Mouse (Mus musculus) stomach, postnatal 0 days (tissue): ENCODE measurements around the gene Nol9.

Experiments
- CTCF ChIP-seq: IDR thresholded peaks from 2 replicates; pipeline ENCODE4 v1.5.1; 2016; ENCODE audit warnings: antibody characterized with exemption, low read depth, mild to moderate bottlenecking, moderate library complexity
- EP300 ChIP-seq: optimal IDR thresholded peaks from 2 replicates; pipeline ENCODE3; 2016; ENCODE audit warnings: antibody characterized with exemption

DNA sequence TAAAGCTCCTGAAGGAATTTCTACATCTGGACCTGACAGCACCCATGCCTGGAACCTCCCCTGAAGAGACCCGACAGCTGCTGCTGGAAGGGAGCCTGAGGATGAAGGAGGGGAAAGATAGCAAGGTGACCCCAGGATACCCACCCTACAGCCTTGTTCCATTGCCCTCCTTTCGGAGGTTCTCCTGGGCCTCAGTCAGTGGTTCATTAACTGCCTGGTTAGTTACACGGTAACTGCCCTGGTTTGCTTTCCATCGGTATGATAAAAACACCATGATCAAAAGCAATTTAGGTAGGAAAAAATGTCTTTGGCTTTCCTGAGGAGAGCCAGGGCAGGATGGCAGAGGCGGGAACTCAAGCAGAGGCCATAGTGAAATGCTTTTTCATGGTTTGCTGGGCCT, 69.6 kb downstream of the Nol9 start:
- TF ChIP-seq CTCF = no peak
- no peak for TF ChIP-seq EP300
